Mouse (Mus musculus) heart, postnatal 14 days (tissue): ENCODE measurements at regions not wholly inside any gene's neighbourhood (a gene's known extent, or its start where the extent isn't known, plus 50 kb on each side); places are given as distances from the start of the nearest gene placed in this dataset.

Source experiments
- microRNA-seq, 2 experiments: library from miRNA; unstranded; fragments of <30 nt; microRNA quantifications; one replicate each; pipeline ENCODE4 v1.2.0; 2021 to 2022

Small RNA genes in the stretch of these regions (microRNA-seq; reads per million reads assigned to microRNA genes)
- 0 reads per million in 2 experiments for gene Gm23364
